Mouse (Mus musculus): ENCODE data around the gene Olfr837. TPM values are rescaled to one million over a fixed set of nuclear protein-coding genes. Genes with fewer than 3 reads are reported as not detected.
"Not testable (repeated sequence)": the region's sequence is repeated elsewhere in the genome, so short reads cannot be mapped to it uniquely, and the experiment has no call there.

The Olfr837 gene
- not detected for polyA plus RNA-seq (2012; fragmentation: generic; extraction: Trizol)
- long read RNA-seq, experiment 1, result 0 reads
- long read RNA-seq, experiment 2, result 0 reads

- no peak for TF ChIP-seq MAX (IDR thresholded peaks at IDR 0.05)
- no peak for TF ChIP-seq MYOD1 (IDR thresholded peaks at IDR 0.05; ENCODE audit: control insufficient read depth, insufficient read length, low read depth)
- no peak for TF ChIP-seq CTCF (IDR thresholded peaks at IDR 0.05; ENCODE audit: control insufficient read depth, insufficient read depth, insufficient read length)
- no peak for TF ChIP-seq CEBPB (IDR thresholded peaks at IDR 0.05; ENCODE audit: low read depth)
- Histone ChIP-seq H3ac (ENCODE audit: control insufficient read depth, insufficient read length, low read depth) (no peak within 1 kb of the TSS), H3K79me3 (ENCODE audit: low read depth) (no peaks in the 10 kb centered on the region), H3K36me3 (ENCODE audit: control insufficient read depth, insufficient read depth) (no peaks in the 10 kb centered on the region), H3K27me3 (ENCODE audit: control insufficient read depth, insufficient read depth, insufficient read length) (no peaks in the 10 kb centered on the region), H3K4me3 (ENCODE audit: insufficient read depth, poor library complexity, severe bottlenecking) (no peak within 1 kb of the TSS), H3K79me2 (ENCODE audit: control insufficient read depth, insufficient read depth) (no peaks in the 10 kb centered on the region)
These were observed at the start of gene Olfr837 for GRCm38 (mm10) chr9:19136017-19136416. TSS of gene Olfr837 (plus strand) at chr9:19136317.

- H3K27me3 ChIP-seq (ENCODE audit: control insufficient read depth, insufficient read depth, insufficient read length); H3K4me3 ChIP-seq (ENCODE audit: insufficient read depth, poor library complexity, severe bottlenecking); H3ac ChIP-seq (ENCODE audit: control insufficient read depth, insufficient read length, low read depth); H3K79me3 ChIP-seq (ENCODE audit: low read depth); H3K36me3 ChIP-seq (ENCODE audit: control insufficient read depth, insufficient read depth); H3K79me2 ChIP-seq (ENCODE audit: control insufficient read depth, insufficient read depth): not testable (repeated sequence)
These were observed 43.0 kb upstream of the Olfr837 start for GRCm38 (mm10) chr9:19092889-19093753.

GRCm38 (mm10) chr9:19097286-19097685 is 38.8 kb upstream of the Olfr837 start:
- H3K4me3 ChIP-seq (ENCODE audit: insufficient read depth, poor library complexity, severe bottlenecking), result no peak overlapping the region
- no peaks in the 10 kb centered on the region for H3K27me3 ChIP-seq (ENCODE audit: control insufficient read depth, insufficient read depth, insufficient read length)
- no peaks in the 10 kb centered on the region for H3K79me2 ChIP-seq (ENCODE audit: control insufficient read depth, insufficient read depth)
- no peak for TF ChIP-seq CTCF (IDR thresholded peaks at IDR 0.05; ENCODE audit: control insufficient read depth, insufficient read depth, insufficient read length)
- TF ChIP-seq MYOD1 (IDR thresholded peaks at IDR 0.05; ENCODE audit: control insufficient read depth, insufficient read length, low read depth), result no peak
- TF ChIP-seq USF1 (IDR thresholded peaks at IDR 0.05; ENCODE audit: low read depth), result no peak
- TF ChIP-seq CEBPB (IDR thresholded peaks at IDR 0.05; ENCODE audit: low read depth), result no peak
- no peak for TF ChIP-seq MAX (IDR thresholded peaks at IDR 0.05)
- no peak for TF ChIP-seq FOSL1 (IDR thresholded peaks at IDR 0.05; ENCODE audit: insufficient read depth, low read length, poor library complexity, severe bottlenecking)
- TF ChIP-seq MYOG (IDR thresholded peaks at IDR 0.05; ENCODE audit: control insufficient read depth, extremely low read depth, insufficient read length), result no peak
- H3ac ChIP-seq (ENCODE audit: control insufficient read depth, insufficient read length, low read depth), result no peak overlapping the region
- H3K79me3 ChIP-seq (ENCODE audit: low read depth), result no peaks in the 10 kb centered on the region
- no peaks in the 10 kb centered on the region for H3K36me3 ChIP-seq (ENCODE audit: control insufficient read depth, insufficient read depth)

- TF ChIP-seq CTCF (IDR thresholded peaks at IDR 0.05; ENCODE audit: control insufficient read depth, insufficient read depth, insufficient read length) (no peak), USF1 (IDR thresholded peaks at IDR 0.05; ENCODE audit: low read depth) (no peak), FOSL1 (IDR thresholded peaks at IDR 0.05; ENCODE audit: insufficient read depth, low read length, poor library complexity, severe bottlenecking) (no peak), MYOD1 (IDR thresholded peaks at IDR 0.05; ENCODE audit: control insufficient read depth, insufficient read length, low read depth) (no peak), MAX (IDR thresholded peaks at IDR 0.05) (no peak)
- no peak within 1 kb of the TSS for H3K4me3 ChIP-seq (ENCODE audit: insufficient read depth, poor library complexity, severe bottlenecking)
- H3ac ChIP-seq (ENCODE audit: control insufficient read depth, insufficient read length, low read depth), result no peak within 1 kb of the TSS
- no peaks in the 10 kb centered on the region for H3K79me3 ChIP-seq (ENCODE audit: low read depth)
- no peaks in the 10 kb centered on the region for H3K27me3 ChIP-seq (ENCODE audit: control insufficient read depth, insufficient read depth, insufficient read length)
- H3K79me2 ChIP-seq (ENCODE audit: control insufficient read depth, insufficient read depth), result no peaks in the 10 kb centered on the region
- H3K36me3 ChIP-seq (ENCODE audit: control insufficient read depth, insufficient read depth), result no peaks in the 10 kb centered on the region
These were observed 16.0 kb upstream of the Olfr837 start, which contains the start of gene Olfr836 for GRCm38 (mm10) chr9:19120082-19120481. TSS of gene Olfr836 (plus strand) at chr9:19120382.

- no peaks in the 10 kb centered on the region for H3K79me2 ChIP-seq (ENCODE audit: control insufficient read depth, insufficient read depth)
- no peaks in the 10 kb centered on the region for H3K79me3 ChIP-seq (ENCODE audit: low read depth)
- H3K4me3 ChIP-seq (ENCODE audit: insufficient read depth, poor library complexity, severe bottlenecking), result no peak within 1 kb of the TSS
- H3ac ChIP-seq (ENCODE audit: control insufficient read depth, insufficient read length, low read depth), result no peak within 1 kb of the TSS
- H3K27me3 ChIP-seq (ENCODE audit: control insufficient read depth, insufficient read depth, insufficient read length), result no peaks in the 10 kb centered on the region
- no peaks in the 10 kb centered on the region for H3K36me3 ChIP-seq (ENCODE audit: control insufficient read depth, insufficient read depth)
- TF ChIP-seq MYOG (IDR thresholded peaks at IDR 0.05; ENCODE audit: control insufficient read depth, extremely low read depth, insufficient read length), result no peak
- no peak for TF ChIP-seq MAX (IDR thresholded peaks at IDR 0.05)
- no peak for TF ChIP-seq CEBPB (IDR thresholded peaks at IDR 0.05; ENCODE audit: low read depth)
- no peak for TF ChIP-seq USF1 (IDR thresholded peaks at IDR 0.05; ENCODE audit: low read depth)
- no peak for TF ChIP-seq MYOD1 (IDR thresholded peaks at IDR 0.05; ENCODE audit: control insufficient read depth, insufficient read length, low read depth)
- TF ChIP-seq CTCF (IDR thresholded peaks at IDR 0.05; ENCODE audit: control insufficient read depth, insufficient read depth, insufficient read length), result no peak
- no peak for TF ChIP-seq FOSL1 (IDR thresholded peaks at IDR 0.05; ENCODE audit: insufficient read depth, low read length, poor library complexity, severe bottlenecking)
These were observed 41.1 kb downstream of the Olfr837 start, which contains the start of gene Olfr839-ps1 for GRCm38 (mm10) chr9:19177212-19177611. TSS of gene Olfr839-ps1 (minus strand) at chr9:19177312.

Other genes with a start within 250 kb of the Olfr837 start
- not detected for gene Olfr832, start 199.2 kb upstream of the Olfr837 start, polyA plus RNA-seq (2012; fragmentation: generic; extraction: Trizol)
- not detected for gene Olfr834, start 148.3 kb upstream of the Olfr837 start, polyA plus RNA-seq (2012; fragmentation: generic; extraction: Trizol)
- gene Olfr835, start 103.6 kb upstream of the Olfr837 start, polyA plus RNA-seq (2012; fragmentation: generic; extraction: Trizol), result not detected
- gene Olfr836, start 15.9 kb upstream of the Olfr837 start, polyA plus RNA-seq (2012; fragmentation: generic; extraction: Trizol), result not detected
- gene Olfr839-ps1, start 41.0 kb downstream of the Olfr837 start, polyA plus RNA-seq (2012; fragmentation: generic; extraction: Trizol), result under 0.01 TPM
- not detected for gene Olfr843, start 115.7 kb downstream of the Olfr837 start, polyA plus RNA-seq (2012; fragmentation: generic; extraction: Trizol)
- gene Olfr844, start 180.0 kb downstream of the Olfr837 start, polyA plus RNA-seq (2012; fragmentation: generic; extraction: Trizol), result not detected
- 0.01 TPM for gene Olfr845, start 200.1 kb downstream of the Olfr837 start, polyA plus RNA-seq (2012; fragmentation: generic; extraction: Trizol)
- 0.04 TPM for gene Olfr846, start 227.7 kb downstream of the Olfr837 start, polyA plus RNA-seq (2012; fragmentation: generic; extraction: Trizol)
- 0.04 TPM for gene Olfr847, start 242.4 kb downstream of the Olfr837 start, polyA plus RNA-seq (2012; fragmentation: generic; extraction: Trizol)

Data from C2C12 (cell line).